Mouse (Mus musculus) forebrain, postnatal 0 days (tissue): ENCODE measurements around the gene Anapc11. TPM values are rescaled to one million over a fixed set of nuclear protein-coding genes. Genes with fewer than 3 reads are reported as not detected.
A peak's percentile ranks its signal among the peaks of the same experiment; 100 is the strongest.

Experiments
- ATAC-seq: fragments of 200-750 bp; cut with Nextera tagmentation; 2 replicates; pipeline ENCODE4 v1.8.0; 2017; ENCODE audit warnings: mild to moderate bottlenecking, moderate library complexity
- DNase-seq: peaks from one replicate; pipeline ENCODE4 v3.0.0-alpha.2; 2015
- H3K27ac ChIP-seq: fragments of 300-500 bp; sonication (generic); 2 replicates; pipeline ENCODE4 v1.5.1; 2014; ENCODE audit warnings: low read depth, mild to moderate bottlenecking, antibody characterized with exemption, low read length, moderate library complexity, mixed read lengths
- H3K27me3 ChIP-seq: fragments of 300-500 bp; sonication (generic); 2 replicates; pipeline ENCODE4 v1.6.1; 2014; ENCODE audit warnings: mild to moderate bottlenecking, low read length, mixed read lengths; ENCODE audit not compliant: insufficient read depth
- H3K36me3 ChIP-seq: fragments of 300-500 bp; sonication (generic); 2 replicates; pipeline ENCODE4 v1.6.1; 2014; ENCODE audit warnings: mild to moderate bottlenecking, moderate library complexity; ENCODE audit not compliant: insufficient read depth
- H3K4me1 ChIP-seq: fragments of 300-500 bp; sonication (generic); 2 replicates; pipeline ENCODE4 v1.6.1; 2014; ENCODE audit warnings: antibody characterized with exemption; ENCODE audit not compliant: insufficient read depth
- H3K4me2 ChIP-seq: fragments of 300-500 bp; sonication (generic); 2 replicates; pipeline ENCODE4 v1.6.1; 2014; ENCODE audit warnings: low read depth, mild to moderate bottlenecking, moderate library complexity
- H3K4me3 ChIP-seq: fragments of 300-500 bp; sonication (generic); 2 replicates; pipeline ENCODE4 v1.5.1; 2014; ENCODE audit warnings: low read depth, low read length, mixed read lengths
- H3K9ac ChIP-seq: fragments of 300-500 bp; sonication (generic); 2 replicates; pipeline ENCODE4 v1.6.1; 2014; ENCODE audit warnings: mild to moderate bottlenecking
- H3K9me3 ChIP-seq: fragments of 300-500 bp; sonication (generic); 2 replicates; pipeline ENCODE4 v1.6.1; 2016; ENCODE audit warnings: low read length
- CTCF ChIP-seq: sonication (generic); IDR thresholded peaks from 2 replicates; pipeline ENCODE4 v1.5.1; 2016; ENCODE audit warnings: antibody characterized with exemption, control low read depth, low read depth
- WGBS: fragments of 180-500 bp; shearing (Covaris S2); extraction: QIAGEN DNeasy Blood & Tissue Kit; methylation state at CpG from one replicate; pipeline ENCODE4 v1.1.7; 2014; 5-methylcytosine and 5-hydroxymethylcytosine counted together
- polyA plus RNA-seq: library from polyadenylated mRNA; unstranded; fragments of >200 nt; fragmentation: Nextera tagmentation; extraction: Ambion mirVana; gene quantifications from 2 replicates; pipeline ENCODE4 v1.2.1, GENCODE M21; 2015
- total RNA-seq: library from RNA; depleted of rRNA; stranded (reverse); fragments of >200 nt; gene quantifications from 2 replicates; pipeline ENCODE4 v1.2.3, GENCODE M21; 2014

Gene Anapc11
- total and polyA plus RNA-seq, 2 experiments from 2014 or later, result 54.2 to 207 TPM

GRCm38 (mm10) chr11:120615167-120615566 lies 16.9 kb downstream of the Anapc11 start:
- Histone ChIP-seq H3K36me3 (peaks cover 62% of the 10 kb centered on the region), H3K4me3 (no peak overlapping the region), H3K4me2 (no peak overlapping the region), H3K9me3 (no peaks in the 10 kb centered on the region), H3K9ac (no peak overlapping the region), H3K4me1 (peaks cover 9% of the 10 kb centered on the region), H3K27ac (no peak overlapping the region), H3K27me3 (no peaks in the 10 kb centered on the region)
- no peak for TF ChIP-seq CTCF
- DNase-seq (no peak), ATAC-seq (no peak)
- WGBS, result 96% methylated on average over 6 of the region's 6 CpGs

GRCm38 (mm10) chr11:120615606-120616203 lies 17.5 kb downstream of the Anapc11 start:
- Histone ChIP-seq H3K27ac (no peak overlapping the region), H3K4me2 (no peak overlapping the region), H3K4me3 (no peak overlapping the region), H3K9ac (no peak overlapping the region), H3K9me3 (no peaks in the 10 kb centered on the region), H3K36me3 (peaks cover 62% of the 10 kb centered on the region), H3K27me3 (no peaks in the 10 kb centered on the region), H3K4me1 (peaks cover 9% of the 10 kb centered on the region)
- TF ChIP-seq CTCF, result no peak
- DNase-seq, result no peak
- ATAC-seq, result no peak
- WGBS, result 90% methylated on average over 11 of the region's 11 CpGs

GRCm38 (mm10) chr11:120616617-120617294 lies 18.5 kb downstream of the Anapc11 start:
- Histone ChIP-seq H3K9ac (peak overlapping the region; percentile 92), H3K27me3 (no peaks in the 10 kb centered on the region), H3K36me3 (peaks cover 62% of the 10 kb centered on the region), H3K9me3 (no peaks in the 10 kb centered on the region), H3K27ac (peak overlapping the region; percentile 74), H3K4me2 (peak overlapping the region; percentile 73), H3K4me3 (peak overlapping the region; percentile 86), H3K4me1 (peaks cover 9% of the 10 kb centered on the region)
- DNase-seq (no peak), ATAC-seq (no peak)
- WGBS, result 52% methylated on average over 4 of the region's 4 CpGs
- no peak for TF ChIP-seq CTCF

GRCm38 (mm10) chr11:120617519-120618112 lies 19.4 kb downstream of the Anapc11 start, which contains the start of gene Pcyt2:
Gene Pcyt2, minus strand, starts transcription at chr11:120617936.
- H3K4me2 ChIP-seq, result peak within 1 kb of the TSS; percentile 73
- peaks cover 9% of the 10 kb centered on the region for H3K4me1 ChIP-seq
- ATAC-seq (peak; percentile 99), DNase-seq (peak; percentile 95)
- peak within 1 kb of the TSS; percentile 86 for H3K4me3 ChIP-seq
- TF ChIP-seq CTCF, result no peak
- no peaks in the 10 kb centered on the region for H3K27me3 ChIP-seq
- H3K27ac ChIP-seq, result peak within 1 kb of the TSS; percentile 74
- H3K9ac ChIP-seq, result peak within 1 kb of the TSS; percentile 92
- peaks cover 60% of the 10 kb centered on the region for H3K36me3 ChIP-seq
- under 1% methylated on average over 56 of the region's 56 CpGs for WGBS
- H3K9me3 ChIP-seq, result no peaks in the 10 kb centered on the region

- H3K27ac ChIP-seq, result peak overlapping the region; percentile 23; the same call in 1 of the 2 replicates
- WGBS, result 95% methylated on average over 25 of the region's 25 CpGs
- ATAC-seq, result no peak
- no peaks in the 10 kb centered on the region for H3K9me3 ChIP-seq
- no peaks in the 10 kb centered on the region for H3K27me3 ChIP-seq
- peaks cover 9% of the 10 kb centered on the region for H3K4me1 ChIP-seq
- DNase-seq, result no peak
- no peak overlapping the region for H3K9ac ChIP-seq
- H3K4me3 ChIP-seq, result no peak overlapping the region
- no peak overlapping the region for H3K4me2 ChIP-seq
- H3K36me3 ChIP-seq, result peaks cover 55% of the 10 kb centered on the region
- no peak for TF ChIP-seq CTCF
Observed at GRCm38 (mm10) chr11:120618619-120619535, 20.7 kb downstream of the Anapc11 start.

- DNase-seq (no peak), ATAC-seq (no peak)
- TF ChIP-seq CTCF, result no peak
- no peaks in the 10 kb centered on the region for H3K9me3 ChIP-seq
- WGBS, result 92% methylated on average over 14 of the region's 14 CpGs
- H3K27ac ChIP-seq, result no peak overlapping the region
- H3K27me3 ChIP-seq, result no peaks in the 10 kb centered on the region
- H3K4me3 ChIP-seq, result no peak overlapping the region
- H3K4me1 ChIP-seq, result peaks cover 11% of the 10 kb centered on the region
- peaks cover 49% of the 10 kb centered on the region for H3K36me3 ChIP-seq
- no peak overlapping the region for H3K9ac ChIP-seq
- H3K4me2 ChIP-seq, result no peak overlapping the region
Observed at GRCm38 (mm10) chr11:120620195-120620594, 22.0 kb downstream of the Anapc11 start.
